Mouse (Mus musculus) erythroblast, adult 5-6 weeks (primary cell): ENCODE data around the gene Srsf1. TPM values are rescaled to one million over a fixed set of nuclear protein-coding genes. Genes with fewer than 3 reads are reported as not detected.

Source experiments
- ATAC-seq: replicated peaks from 2 replicates; pipeline ENCODE4 v1.8.0; 2016; ENCODE audit warnings: moderate number of reproducible peaks, mild to moderate bottlenecking, moderate TSS enrichment, inconsistent platforms; ENCODE audit not compliant: poor library complexity, low FRiP score, severe bottlenecking
- total RNA-seq, 2 experiments: library from RNA; stranded (forward) in 1 of 2; stranded (reverse) in 1 of 2; fragments of 150-400 nt in 1 of 2; fragments of 200-764, 138-1000 nt in 1 of 2; gene quantifications; 2 replicates each; pipeline versions ENCODE4 v1.2.3 to v1.2.4; 2015 to 2017; ENCODE audit warnings: low replicate concordance in 2 of 2

Srsf1 gene
- total RNA-seq (2015; ENCODE audit: low replicate concordance) (216 and 317 TPM in 2 replicates), total RNA-seq (2017; ENCODE audit: low replicate concordance) (505 and 650 TPM in 2 replicates)

DNA sequence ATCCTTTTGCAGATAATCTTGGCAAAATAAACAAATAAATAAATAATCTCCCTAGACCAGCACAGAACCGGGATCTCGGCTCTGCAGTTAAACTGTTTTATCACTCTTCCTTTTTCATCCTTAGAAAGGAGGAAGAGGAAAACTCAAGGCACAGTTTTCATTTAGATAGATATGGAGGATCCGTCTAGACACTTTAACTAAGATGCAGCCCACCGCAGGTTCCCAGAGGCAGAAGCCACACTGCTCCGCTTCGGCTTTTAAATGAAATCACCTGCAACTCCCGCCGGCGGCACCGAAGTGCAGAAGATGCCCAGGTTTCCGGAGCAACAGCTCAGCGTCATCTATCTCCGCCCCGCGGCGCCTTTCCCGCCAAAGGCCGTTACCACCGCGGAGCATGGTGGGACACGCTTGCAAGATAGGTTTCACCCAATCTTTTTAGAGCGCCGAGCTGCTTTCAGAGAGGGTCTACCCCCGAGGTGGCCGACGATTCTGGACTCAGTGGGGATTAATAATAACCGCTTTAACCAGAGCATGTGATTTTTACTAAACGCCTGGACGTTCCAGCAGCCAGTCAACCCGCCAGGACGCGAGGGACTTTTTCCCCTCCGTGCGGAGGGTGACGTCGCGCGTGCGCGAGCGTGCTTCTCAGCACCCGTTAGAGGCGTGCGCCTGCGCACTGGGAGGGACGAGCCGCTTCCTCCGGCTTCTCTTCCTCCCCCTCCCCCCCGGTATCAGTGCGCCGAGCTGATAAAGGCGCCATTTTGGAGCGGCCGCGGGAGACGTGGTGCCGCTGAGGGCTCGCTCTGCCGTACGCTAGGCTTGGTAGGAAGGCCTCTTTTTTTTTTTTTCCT, at the start of gene Srsf1:
Gene Srsf1 (plus strand): TSS at position 430 of the 851 bp plus-strand sequence.
- peak; percentile 82 for ATAC-seq

DNA sequence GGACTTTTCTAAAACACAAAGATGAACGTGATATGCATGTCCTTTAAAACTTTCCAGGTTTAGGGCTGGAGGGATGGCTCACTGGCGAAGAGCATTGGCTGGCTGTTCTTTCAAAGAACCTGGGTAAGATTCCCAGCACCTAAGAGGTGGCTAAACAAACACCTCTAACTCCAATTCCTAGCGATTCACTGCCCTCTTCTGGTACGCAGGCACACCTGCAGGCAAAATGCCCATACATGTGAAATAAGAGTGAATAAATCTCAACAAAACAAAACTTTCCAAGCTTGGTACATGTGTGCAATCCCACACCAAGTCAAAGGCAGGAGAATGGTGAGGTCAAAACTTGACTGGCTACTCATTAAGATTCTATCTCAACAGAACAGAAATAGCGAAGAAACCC, 47.4 kb upstream of the Srsf1 start:
- ATAC-seq, result no peak

DNA sequence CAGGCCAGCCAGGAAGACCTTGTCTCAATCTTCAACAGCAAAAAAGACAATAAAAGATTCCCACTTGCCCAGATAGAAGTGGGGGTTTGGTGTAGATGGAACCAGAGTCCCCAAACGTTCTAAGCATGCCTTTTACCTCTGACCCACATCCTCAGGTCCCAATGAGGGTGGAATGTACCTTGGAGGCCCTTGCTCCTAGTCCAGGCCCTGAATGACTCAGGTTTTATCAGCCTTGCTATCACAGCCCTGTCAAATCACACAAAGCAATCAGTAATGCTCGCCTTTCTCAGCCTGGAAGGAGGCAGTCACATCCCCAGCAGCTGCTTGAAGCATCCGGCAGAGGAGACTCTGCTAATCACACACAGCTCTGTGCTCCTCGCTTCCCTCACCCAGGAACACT, 44.4 kb upstream of the Srsf1 start:
- no peak for ATAC-seq

DNA sequence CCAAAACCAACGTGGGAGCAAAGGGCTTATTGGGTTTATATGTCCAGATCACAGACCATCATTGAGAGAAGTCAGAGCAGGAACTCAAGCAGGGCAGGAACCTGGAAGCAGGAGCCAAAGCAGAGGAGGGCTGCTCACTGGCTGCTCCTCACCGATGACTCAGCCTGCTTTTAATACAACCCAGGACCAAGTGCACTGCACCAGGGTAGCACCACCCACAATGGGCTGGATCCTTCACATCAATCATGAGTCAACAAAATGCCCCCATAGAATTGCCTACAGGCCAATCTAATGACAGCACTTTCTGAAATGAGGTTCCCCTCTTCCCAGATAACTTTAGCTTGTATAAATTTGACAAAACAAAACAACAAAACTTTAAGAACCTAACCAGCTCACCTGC, 43.0 kb upstream of the Srsf1 start:
- peak; percentile 75 for ATAC-seq

DNA sequence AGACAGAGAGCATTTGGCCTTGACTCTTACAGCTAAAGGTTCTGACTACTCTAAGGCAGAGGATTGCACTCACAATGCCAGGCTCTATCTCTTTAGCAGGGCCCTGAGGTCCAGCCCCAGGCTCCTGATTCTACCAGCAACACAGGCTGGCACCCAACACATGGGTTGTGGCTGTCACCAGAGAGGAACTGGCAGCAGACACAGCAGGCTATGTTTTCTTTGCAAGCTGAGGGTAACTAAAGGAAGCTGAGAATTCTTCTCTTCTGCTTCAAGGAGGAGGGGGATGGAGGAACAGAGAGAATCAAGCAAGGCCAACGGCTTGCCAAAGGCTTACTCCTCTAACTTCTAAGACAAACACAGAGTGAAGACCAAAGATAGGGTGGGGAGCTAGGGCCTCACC, 38.5 kb upstream of the Srsf1 start:
- no peak for ATAC-seq

DNA sequence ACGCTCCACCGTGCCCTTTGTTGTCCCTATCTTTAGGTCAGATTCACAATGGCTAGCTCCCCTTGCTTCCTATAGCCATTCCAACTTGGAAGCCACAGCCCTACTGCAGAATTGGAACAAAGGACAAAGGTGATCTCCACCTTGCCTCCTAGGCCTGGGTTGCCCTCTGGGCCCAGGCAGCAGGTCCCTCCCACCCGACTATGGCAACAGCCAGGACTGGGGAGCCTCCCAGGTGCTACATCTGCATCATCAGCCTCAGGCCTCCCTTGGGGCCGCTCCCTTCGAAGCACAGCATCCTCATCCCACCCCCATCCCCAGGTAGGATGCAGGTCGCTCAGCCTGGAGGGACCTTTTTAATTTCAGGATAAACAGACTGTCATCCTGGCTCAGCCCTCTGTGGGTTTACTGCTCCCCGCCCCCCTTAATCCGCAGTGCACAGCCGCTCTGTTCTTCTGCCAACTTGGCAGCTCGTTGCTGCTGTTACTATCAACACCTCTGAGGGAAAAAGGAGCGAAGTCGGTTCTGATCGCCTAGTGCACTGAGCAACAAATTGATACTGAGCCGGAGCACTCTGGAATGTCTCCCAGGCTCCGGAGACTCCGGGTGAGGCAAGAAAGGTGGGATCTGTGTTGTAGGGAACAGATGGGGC, 37.5 kb upstream of the Srsf1 start:
- ATAC-seq, result no peak

DNA sequence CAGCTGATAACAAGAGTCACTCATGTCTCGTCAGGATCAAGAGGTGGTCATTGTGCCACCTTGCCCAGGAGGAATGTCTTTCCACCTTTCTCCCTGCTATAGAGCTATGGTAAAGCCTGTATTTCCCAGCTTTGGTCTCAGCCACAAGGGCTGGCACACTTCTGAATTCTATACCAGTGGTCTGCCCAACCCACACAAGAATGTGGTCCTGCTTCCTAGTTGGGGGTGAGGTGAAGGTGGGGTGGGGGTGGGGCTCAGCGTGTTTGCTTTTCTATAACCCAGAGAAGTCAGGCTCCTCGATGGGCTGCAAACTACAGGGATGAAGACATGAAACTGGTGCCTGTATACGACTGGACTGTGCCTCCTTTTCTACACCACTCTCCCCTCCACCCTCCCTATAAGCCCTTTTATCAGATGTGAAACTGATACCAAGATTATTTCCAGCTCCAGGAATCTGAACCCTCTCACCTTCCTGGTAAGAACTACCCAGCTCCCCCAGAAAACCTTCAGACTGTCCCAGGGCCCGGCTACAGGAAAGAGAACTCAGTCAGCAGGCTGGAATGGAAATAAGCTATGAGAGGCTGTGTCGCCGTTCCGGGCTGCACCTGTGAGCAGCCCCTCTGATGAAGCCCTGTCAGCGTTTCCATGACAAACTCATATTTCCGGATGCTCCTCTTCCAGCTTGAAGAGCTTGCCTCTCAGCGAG, 35.8 kb upstream of the Srsf1 start:
- ATAC-seq, result no peak

DNA sequence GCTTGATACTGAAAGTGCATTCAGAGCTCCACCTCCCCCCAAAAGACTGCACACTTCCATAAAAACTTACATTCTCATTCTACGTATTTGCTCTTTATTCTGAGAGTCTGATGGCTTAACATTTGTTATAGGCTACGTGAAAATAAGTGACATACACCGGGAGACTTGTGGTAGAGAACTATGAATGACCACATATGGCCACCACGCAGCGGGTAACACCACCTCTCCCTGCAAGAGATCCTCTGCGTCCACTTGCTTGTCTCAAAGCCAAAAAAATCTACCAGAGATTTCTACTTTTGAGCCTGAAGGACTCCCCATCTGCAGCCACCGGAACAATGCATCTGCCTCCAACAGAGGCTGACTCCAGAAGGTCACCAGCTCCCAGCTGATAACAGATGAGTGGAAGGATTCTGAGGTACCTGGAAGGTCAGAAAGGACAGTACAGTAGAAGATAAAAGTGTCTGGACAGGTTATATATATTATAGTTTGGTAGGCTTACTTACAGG, 35.2 kb upstream of the Srsf1 start:
- no peak for ATAC-seq

DNA sequence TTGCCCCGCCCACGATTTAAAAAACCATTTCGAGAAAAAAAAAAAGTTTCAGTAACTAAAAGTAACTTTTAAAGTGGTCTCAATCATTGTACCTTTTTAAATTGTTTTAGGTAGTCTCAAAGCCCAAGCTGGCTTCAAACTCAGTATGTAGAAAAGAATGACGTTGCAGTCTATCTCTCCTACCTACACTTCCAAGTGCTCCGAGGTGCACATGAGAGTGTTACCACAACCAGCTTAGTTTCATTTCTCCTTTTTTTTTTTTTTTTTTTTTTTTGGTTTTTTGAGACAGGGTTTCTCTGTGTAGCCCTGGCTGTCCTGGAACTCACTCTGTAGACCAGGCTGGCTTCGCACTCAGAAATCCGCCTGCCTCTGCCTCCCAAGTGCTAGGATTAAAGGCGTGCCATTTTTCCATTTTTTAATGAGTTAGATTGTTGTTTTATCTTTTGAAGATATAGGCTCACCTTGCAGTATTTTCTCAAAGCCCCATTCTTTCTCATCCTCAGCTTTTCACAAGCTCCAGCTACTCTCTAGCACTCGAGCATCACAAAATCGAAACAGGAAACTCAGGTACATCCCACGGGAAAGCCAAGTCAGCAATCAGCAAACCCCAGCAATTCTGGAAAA, 34.4 kb upstream of the Srsf1 start:
- no peak for ATAC-seq

DNA sequence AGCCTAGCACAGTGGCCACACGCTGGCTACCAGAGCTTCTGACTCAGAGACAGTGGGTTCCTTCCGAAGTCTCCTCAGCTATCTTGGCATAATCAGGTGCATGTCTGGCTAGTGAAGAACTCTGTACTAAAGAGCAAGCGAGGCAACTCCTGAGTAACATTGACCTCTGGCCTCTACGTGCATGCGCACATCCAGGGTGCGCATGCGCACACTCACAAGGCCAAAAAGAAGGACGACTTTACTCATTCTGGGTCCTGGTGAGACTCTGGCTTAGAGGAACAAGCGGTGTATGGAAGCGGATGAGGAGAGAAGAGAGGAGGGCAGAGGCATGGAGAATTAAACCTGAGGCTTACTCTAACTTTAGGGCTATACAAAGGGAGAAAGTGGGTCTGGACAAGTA, 33.5 kb upstream of the Srsf1 start:
- no peak for ATAC-seq

DNA sequence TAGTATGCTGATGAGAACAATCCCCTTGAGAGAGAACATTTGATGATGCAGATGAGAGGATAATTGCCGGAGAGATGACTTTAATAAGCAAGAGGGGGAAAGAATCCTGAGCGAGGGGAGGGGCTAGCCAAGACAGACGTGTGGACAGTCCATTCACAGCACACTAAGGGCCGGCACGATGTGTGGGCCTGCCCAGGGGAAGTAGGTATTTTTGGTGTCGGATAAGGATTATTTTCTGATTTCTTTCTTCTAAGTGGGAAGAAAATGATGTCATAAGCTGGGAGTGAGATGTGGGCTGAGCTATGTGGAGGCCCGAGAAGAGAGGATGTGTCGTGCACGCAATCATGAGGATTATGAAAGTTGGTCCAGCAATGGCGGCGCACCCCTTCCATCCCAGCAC, 32.0 kb upstream of the Srsf1 start:
- no peak for ATAC-seq

DNA sequence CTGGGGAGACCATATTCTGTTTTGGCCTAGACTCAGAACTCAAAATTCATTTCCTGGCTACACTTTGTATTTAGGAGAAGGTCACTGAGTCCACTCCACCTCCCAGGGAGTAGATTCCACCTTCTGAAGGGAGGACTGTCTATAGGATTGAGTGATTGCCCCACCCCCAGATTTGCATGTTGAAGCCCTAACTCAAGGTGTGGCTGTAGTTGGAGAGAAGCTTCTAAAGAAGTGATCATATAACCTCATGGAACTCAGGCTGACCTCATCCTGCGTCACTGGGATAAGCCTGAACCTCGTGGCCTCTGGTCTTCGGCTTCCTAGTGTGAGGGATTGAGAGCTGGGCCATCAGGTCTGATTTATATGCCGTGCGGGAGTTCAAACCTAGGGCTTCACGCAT, 31.4 kb upstream of the Srsf1 start:
- no peak for ATAC-seq

DNA sequence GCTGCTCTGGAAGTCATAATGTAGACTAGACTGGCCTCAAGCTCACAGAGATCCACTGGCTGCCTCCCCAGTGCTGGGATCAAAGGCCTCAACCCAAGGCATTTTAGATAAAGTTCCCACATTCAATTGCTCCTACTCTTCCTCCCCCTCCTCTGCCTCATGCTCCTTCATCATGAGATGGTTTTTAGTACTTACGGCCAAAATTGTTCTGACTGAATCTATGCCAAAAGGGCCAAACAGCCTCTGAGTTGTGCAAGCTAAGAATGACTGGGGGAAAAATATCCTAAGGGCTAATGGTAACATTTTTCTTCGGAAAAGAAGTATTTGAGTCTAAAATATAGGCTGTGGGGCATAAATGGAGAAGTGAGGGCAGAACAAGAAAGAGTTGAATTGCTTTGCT, 23.2 kb upstream of the Srsf1 start:
- ATAC-seq, result no peak

DNA sequence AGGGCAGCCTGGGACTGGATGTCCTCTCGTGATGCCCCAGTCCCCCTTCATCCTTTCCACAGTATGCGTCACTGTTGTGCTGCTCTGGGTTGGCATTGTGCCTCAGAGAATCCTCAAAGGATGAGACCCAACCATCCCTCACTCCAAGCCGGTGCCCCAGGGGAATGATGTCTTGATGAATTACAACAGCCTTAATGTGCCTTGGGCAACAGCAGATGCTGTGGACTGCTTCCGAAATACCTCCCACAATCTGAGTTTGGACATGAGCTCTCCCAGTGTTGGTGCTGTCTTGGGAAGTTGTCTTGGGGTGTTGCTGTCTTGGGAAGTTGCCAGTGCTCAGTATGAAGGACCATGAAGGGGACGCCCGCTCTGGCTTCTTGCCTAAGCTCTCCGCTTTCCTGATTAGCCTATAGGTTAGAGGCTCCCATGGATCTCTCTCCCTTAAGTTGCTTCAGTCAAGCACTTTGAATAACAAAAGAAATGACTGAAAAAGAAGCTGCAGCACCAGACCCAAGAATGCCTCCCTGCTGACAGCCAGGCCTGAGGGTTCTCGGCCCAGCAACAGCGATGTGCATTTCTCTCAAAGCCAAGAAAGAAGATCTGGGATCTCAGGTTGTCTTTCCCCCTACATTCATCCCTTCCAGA, 19.7 kb upstream of the Srsf1 start:
- no peak for ATAC-seq

DNA sequence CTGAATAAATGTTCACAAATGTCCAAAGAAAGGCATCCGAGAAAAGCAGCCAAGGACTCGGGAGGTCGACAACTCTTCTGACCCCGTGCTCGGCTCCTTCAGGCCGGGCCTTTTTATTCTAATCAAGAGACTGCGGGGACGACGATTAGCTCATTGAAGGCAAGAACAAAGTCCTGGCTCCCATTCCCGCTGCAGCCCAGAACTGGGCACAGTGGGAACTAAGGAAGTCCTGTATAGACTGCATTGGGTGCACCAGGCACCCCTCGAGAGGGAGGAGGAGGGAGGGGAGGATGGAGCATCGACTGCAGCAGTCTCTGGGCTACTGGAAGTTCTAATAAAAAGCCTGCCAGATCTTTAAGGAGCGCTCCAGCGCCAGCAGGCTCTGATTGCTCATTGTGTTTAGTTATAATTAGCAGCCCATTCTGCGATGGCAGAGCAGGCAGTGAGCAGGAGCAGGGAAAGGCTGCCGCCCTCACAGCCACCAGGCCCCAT, 18.9 kb upstream of the Srsf1 start:
- no peak for ATAC-seq

DNA sequence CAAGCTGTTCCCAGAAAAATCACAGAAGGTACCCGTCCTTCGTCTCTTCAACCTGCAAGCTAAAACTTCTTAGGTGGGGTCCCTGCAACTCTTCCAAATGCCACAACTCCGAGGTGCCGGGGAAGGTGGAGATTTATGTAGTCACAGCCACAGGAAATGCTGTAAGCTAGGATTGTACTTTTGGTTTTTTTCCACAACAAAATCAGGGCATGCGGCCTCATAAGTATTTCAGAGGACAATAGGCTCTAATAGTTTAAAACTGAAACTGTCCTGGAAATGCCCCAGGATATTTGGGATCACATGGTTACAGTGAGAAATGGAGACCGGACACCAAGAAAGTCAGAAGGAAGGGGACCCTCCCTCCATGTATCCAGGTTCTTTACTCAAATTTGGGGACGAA, 17.0 kb upstream of the Srsf1 start:
- ATAC-seq, result no peak

DNA sequence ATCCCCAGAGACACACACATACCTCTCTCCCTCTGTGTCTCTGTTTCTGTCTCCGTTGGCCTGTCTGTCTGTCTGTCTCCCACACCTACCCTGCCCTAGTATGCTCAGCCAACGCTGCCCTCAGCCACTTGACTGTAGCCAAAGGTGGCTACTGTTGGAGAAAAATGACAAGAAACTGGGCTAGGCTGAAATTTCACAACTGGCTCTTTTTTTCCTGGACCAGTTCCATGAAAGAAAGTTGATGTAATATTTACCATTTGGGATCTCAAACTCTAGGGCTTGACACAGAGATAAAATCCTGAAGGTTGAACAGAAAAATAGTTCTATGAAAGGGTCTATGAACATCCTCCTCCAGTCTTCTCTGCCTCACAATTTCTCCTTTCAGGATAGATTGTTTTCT, 16.3 kb upstream of the Srsf1 start:
- ATAC-seq, result no peak

DNA sequence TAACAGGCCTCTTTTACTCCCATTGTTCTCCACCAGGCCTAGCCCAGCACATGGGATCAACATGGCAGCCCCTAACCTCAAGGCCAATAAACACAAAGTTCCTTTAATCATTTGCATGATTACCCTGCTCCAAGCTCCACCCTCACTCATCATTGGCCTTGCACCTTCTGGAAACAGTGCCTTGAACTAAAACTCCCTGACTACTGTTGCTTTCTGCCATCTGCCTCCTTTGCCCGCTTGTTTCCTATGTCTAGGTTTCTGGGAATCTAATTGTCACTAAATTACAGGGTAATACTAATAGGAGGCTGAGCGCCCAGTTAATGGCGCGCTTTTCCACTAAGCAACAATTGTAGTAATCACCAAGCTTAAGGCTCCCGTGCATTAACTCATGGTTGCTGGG, 15.4 kb upstream of the Srsf1 start:
- ATAC-seq, result no peak

DNA sequence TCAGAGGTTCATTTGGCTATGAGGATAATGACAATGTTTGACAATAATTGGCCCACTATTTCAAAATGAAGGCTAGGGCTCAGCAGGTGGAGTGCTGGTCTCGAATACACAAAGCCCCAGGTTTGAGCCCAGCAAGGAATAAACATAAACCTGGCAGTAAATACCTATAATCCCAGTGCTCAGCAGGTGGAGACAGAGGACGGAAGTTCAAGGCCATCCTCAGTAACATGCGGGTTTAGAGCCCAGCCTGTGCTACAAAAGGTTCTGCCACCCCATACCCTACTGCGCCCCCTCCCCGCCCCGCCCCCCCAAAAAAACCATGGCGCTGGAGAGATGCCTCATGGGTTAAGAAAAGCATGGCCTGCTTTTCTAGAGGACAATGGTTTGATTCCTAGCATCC, 11.2 kb upstream of the Srsf1 start:
- ATAC-seq, result no peak
